Comparison of ENCODE assay signal across 9 mouse cellular contexts in genomic region chr11:94596311-94596852, GRCm38 (mm10). TPM values are rescaled to one million over a fixed set of nuclear protein-coding genes. Genes with fewer than 3 reads are reported as not detected.
DNase-seq lines count a peak whose midpoint lies in the region; TF ChIP-seq lines count a peak whose summit lies in the region.
"Had no signal": no experiment of that assay in that cellular context is flagged by ENCODE, and none has a peak within 500 bp of the region (broad histone marks: within the 10 kb centered on the region; RNA-seq: fewer than 3 reads in every experiment).

No protein-coding gene starts in this region.

- in situ Hi-C loops in CH12.LX (cut with MboI; ENCODE audit: low pct_ligation_motif_present, low pct_unique_long_range_greater_than_20kb, low sequenced_read_pairs), result no loop called here

- H3K4me1 ChIP-seq in CH12.LX (ENCODE audit: control insufficient read depth in 1 of 2, insufficient read depth in 2 of 2), result peaks cover 11 to 46% of the 10 kb centered on the region in 2 experiments
- peaks cover 19% of the 10 kb centered on the region for H3K4me1 ChIP-seq in limb, embryonic 10.5 days

- no peak overlapping the region for H3K4me2 ChIP-seq in CH12.LX (ENCODE audit: insufficient read depth, low read depth, poor library complexity, severe bottlenecking)

- dilution Hi-C loops in CH12.LX (cut with MboI; ENCODE audit: extremely low pct_ligation_motif_present, extremely low pct_unique_long_range_greater_than_20kb, low sequenced_read_pairs), result no loop called here

- no peak overlapping the region for H3K9ac ChIP-seq in CH12.LX (ENCODE audit: insufficient read depth, low read depth)

- H3K9me3 ChIP-seq in CH12.LX (replicated peaks; ENCODE audit: low read length), result no peaks in the 10 kb centered on the region
- H3K9me3 ChIP-seq in limb, embryonic 10.5 days (replicated peaks), result no peaks in the 10 kb centered on the region

- H3K36me3 ChIP-seq in CH12.LX (replicated peaks in 1 of 2; ENCODE audit: control insufficient read depth in 1 of 2, insufficient read depth in 1 of 2, low read length in 1 of 2), result peaks cover 0 to 46% of the 10 kb centered on the region in 2 experiments
- H3K36me3 ChIP-seq in limb, embryonic 10.5 days, result peaks cover 43% of the 10 kb centered on the region

- TF ChIP-seq RAD21 in CH12.LX (IDR thresholded peaks at IDR 0.05; ENCODE audit: low read depth, low read length), result no peak

- TF ChIP-seq POLR2A in CH12.LX (IDR thresholded peaks at IDR 0.05; ENCODE audit: low read depth, low read length), result no peak

- H3K79me2 ChIP-seq in CH12.LX (replicated peaks; ENCODE audit: control insufficient read depth, extremely low read depth, insufficient read depth, poor library complexity, severe bottlenecking), result no peaks in the 10 kb centered on the region

- no peaks in the 10 kb centered on the region for H3K27me3 ChIP-seq in CH12.LX (replicated peaks)
- H3K27me3 ChIP-seq in limb, embryonic 10.5 days (ENCODE audit: low read depth, poor library complexity, severe bottlenecking), result no peaks in the 10 kb centered on the region

- no peak for TF ChIP-seq EP300 in CH12.LX (IDR thresholded peaks at IDR 0.05; ENCODE audit: low read length)

- TF ChIP-seq CTCF in CH12.LX (conservative IDR thresholded peaks at IDR 0.05 in 1 of 2, IDR thresholded peaks at IDR 0.05 in 1 of 2; ENCODE audit: low read depth in 2 of 2, low read length in 2 of 2), result no peak

- no peak overlapping the region for H3K27ac ChIP-seq in CH12.LX (ENCODE audit: insufficient read depth, low read depth)
- H3K27ac ChIP-seq in limb, embryonic 10.5 days, result no peak overlapping the region

- H3K4me3 ChIP-seq in CH12.LX (replicated peaks in 1 of 3; ENCODE audit: low read depth in 2 of 3, low read length in 2 of 3, poor library complexity in 1 of 3), result no peak overlapping the region
- H3K4me3 ChIP-seq in limb, embryonic 10.5 days, result no peak overlapping the region
- H3K4me3 ChIP-seq: erythroblast, embryonic 14.5 days had no signal

- peak; percentile 27 for DNase-seq in adrenal gland, postnatal 10 days
- no peak for DNase-seq in adrenal gland, adult (ENCODE audit: inconsistent age in 2 of 2, low spot score in 1 of 2)
- peak; percentile 47 for DNase-seq in CH12.LX (ENCODE audit: extremely low read depth)
- DNase-seq in large intestine, adult 2 months (ENCODE audit: low read depth, low spot score), result peak; percentile 97
- DNase-seq in spleen, adult 18-20 months, result peak; percentile 42 to 64
- DNase-seq in limb, embryonic 10.5 days (ENCODE audit: low spot score), result no peak
- DNase-seq in frontal cortex, postnatal 10 days (ENCODE audit: low spot score in 2 of 2), result no peak
- DNase-seq in cerebellum, postnatal 36 days, result no peak

- WGBS in large intestine, adult 2 months, result 38% methylated on average over 7 of the region's 7 CpGs
- WGBS in limb, embryonic 10.5 days, result 72% methylated on average over 7 of the region's 7 CpGs

TF ChIP-seq in CH12.LX, 34 proteins besides CTCF, POLR2A, EP300 and RAD21:
- no peak for TF ChIP-seq ELF1 (IDR thresholded peaks at IDR 0.05; ENCODE audit: low read depth, low read length)
- TF ChIP-seq ZKSCAN1 (IDR thresholded peaks at IDR 0.05; ENCODE audit: borderline replicate concordance, low read depth, low read length), result no peak
- TF ChIP-seq MAX (IDR thresholded peaks at IDR 0.05; ENCODE audit: low read length), result no peak
- TF ChIP-seq ETS1 (conservative IDR thresholded peaks at IDR 0.05; ENCODE audit: low read depth, low read length), result no peak
- no peak for TF ChIP-seq BHLHE40 (IDR thresholded peaks at IDR 0.05; ENCODE audit: low read depth, low read length)
- TF ChIP-seq CHD2 (IDR thresholded peaks at IDR 0.05; ENCODE audit: low read length), result no peak
- no peak for TF ChIP-seq MYC (IDR thresholded peaks at IDR 0.05; ENCODE audit: low read depth, low read length)
- TF ChIP-seq SIN3A (IDR thresholded peaks at IDR 0.05; ENCODE audit: low read length), result no peak
- TF ChIP-seq NELFE (IDR thresholded peaks at IDR 0.05; ENCODE audit: low read depth, low read length), result no peak
- no peak for TF ChIP-seq ZNF384 (IDR thresholded peaks at IDR 0.05; ENCODE audit: low read depth, low read length)
- no peak for TF ChIP-seq PAX5 (IDR thresholded peaks at IDR 0.05; ENCODE audit: low read length)
- no peak for TF ChIP-seq ZC3H11A (IDR thresholded peaks at IDR 0.05; ENCODE audit: low read depth, low read length)
- no peak for TF ChIP-seq GABPA (IDR thresholded peaks at IDR 0.05; ENCODE audit: insufficient replicate concordance, low read depth, low read length)
- TF ChIP-seq E2F4 (IDR thresholded peaks at IDR 0.05; ENCODE audit: insufficient replicate concordance, low read depth, low read length), result no peak
- no peak for TF ChIP-seq TCF12 (IDR thresholded peaks at IDR 0.05; ENCODE audit: low read depth, low read length)
- no peak for TF ChIP-seq NRF1 (IDR thresholded peaks at IDR 0.05; ENCODE audit: low read depth, low read length)

RNA-seq across cellular contexts. Expression of gene Acsf2, which starts 5.3 kb away (rescaled TPM):
- total RNA-seq in adrenal gland, postnatal 10 days (2021), result 10 to 100 TPM; 55.9 to 57.7 TPM
- total RNA-seq in CH12.LX (2012; rRNA removed) (4.9 and 7.5 TPM in 2 replicates), CH12.LX (2014; rRNA removed) (4.1 and 4.5 TPM in 2 replicates)
- polyA plus RNA-seq in CH12.LX (2012; ENCODE audit: insufficient read length, low read depth), result 24.1 and 25.7 TPM in 2 replicates
- 19.8 and 31.8 TPM in 2 replicates for polyA plus RNA-seq in large intestine, adult 2 months (2012; rRNA removed)
- 4.1 and 5.6 TPM in 2 replicates for polyA plus RNA-seq in limb, embryonic 10.5 days (2016; fragmentation: Nextera tagmentation; extraction: Ambion mirVana)

RNA-seq across cellular contexts. Expression of gene Chad, which starts 31.5 kb away (rescaled TPM):
- total RNA-seq in adrenal gland, postnatal 10 days (2021), result 1 to 10 TPM in 1 of 2 experiments, under 1 TPM in 1; 0.39 to 2.9 TPM
- total RNA-seq in CH12.LX (2012; rRNA removed) (0.13 and 0.17 TPM in 2 replicates), CH12.LX (2014; rRNA removed) (not detected in 2 replicates)
- polyA plus RNA-seq in CH12.LX (2012; ENCODE audit: insufficient read length, low read depth), result 0.41 and 0.53 TPM in 2 replicates
- 0.63 and 1.1 TPM in 2 replicates for polyA plus RNA-seq in large intestine, adult 2 months (2012; rRNA removed)
- 0.11 and 0.30 TPM in 2 replicates for polyA plus RNA-seq in limb, embryonic 10.5 days (2016; fragmentation: Nextera tagmentation; extraction: Ambion mirVana)
- polyA plus RNA-seq: erythroblast, embryonic 14.5 days had no signal

RNA-seq across cellular contexts. Expression of gene Lrrc59, which starts 33.2 kb away (rescaled TPM):
- 100 to 1,000 TPM; 101 to 119 TPM for total RNA-seq in adrenal gland, postnatal 10 days (2021)
- total RNA-seq in CH12.LX (2012; rRNA removed) (324 and 412 TPM in 2 replicates), CH12.LX (2014; rRNA removed) (325 and 338 TPM in 2 replicates)
- polyA plus RNA-seq in CH12.LX (2012; ENCODE audit: insufficient read length, low read depth), result 452 and 493 TPM in 2 replicates
- polyA plus RNA-seq in large intestine, adult 2 months (2012; rRNA removed), result 165 and 204 TPM in 2 replicates
- polyA plus RNA-seq in limb, embryonic 10.5 days (2016; fragmentation: Nextera tagmentation; extraction: Ambion mirVana), result 274 and 301 TPM in 2 replicates

RNA-seq across cellular contexts. Expression of gene Rsad1, which starts 47.3 kb away (rescaled TPM):
- 10 to 100 TPM in 1 of 2 experiments, 1 to 10 TPM in 1; 8.3 to 10.1 TPM for total RNA-seq in adrenal gland, postnatal 10 days (2021)
- total RNA-seq in CH12.LX (2012; rRNA removed) (6.0 and 7.3 TPM in 2 replicates), CH12.LX (2014; rRNA removed) (7.2 and 9.3 TPM in 2 replicates)
- 8.6 and 9.2 TPM in 2 replicates for polyA plus RNA-seq in CH12.LX (2012; ENCODE audit: insufficient read length, low read depth)
- polyA plus RNA-seq in large intestine, adult 2 months (2012; rRNA removed), result 2.5 and 6.2 TPM in 2 replicates
- 3.0 and 4.5 TPM in 2 replicates for polyA plus RNA-seq in limb, embryonic 10.5 days (2016; fragmentation: Nextera tagmentation; extraction: Ambion mirVana)
- polyA plus RNA-seq: erythroblast, embryonic 14.5 days had no signal

RNA-seq across cellular contexts. Expression of gene Mrpl27, which starts 57.2 kb away (rescaled TPM):
- 10 to 100 TPM; 92.1 to 96.4 TPM for total RNA-seq in adrenal gland, postnatal 10 days (2021)
- total RNA-seq in CH12.LX (2012; rRNA removed) (104 and 114 TPM in 2 replicates), CH12.LX (2014; rRNA removed) (128 and 139 TPM in 2 replicates)
- 86.6 and 95.2 TPM in 2 replicates for polyA plus RNA-seq in CH12.LX (2012; ENCODE audit: insufficient read length, low read depth)
- polyA plus RNA-seq in large intestine, adult 2 months (2012; rRNA removed), result 60.7 and 77.6 TPM in 2 replicates
- polyA plus RNA-seq in limb, embryonic 10.5 days (2016; fragmentation: Nextera tagmentation; extraction: Ambion mirVana), result 141 and 147 TPM in 2 replicates

Comparison
In these comparisons a context has a peak if more than half of its experiments do, and no peak if none do; other contexts are left out.
1. DNase-seq: peak in adrenal gland, postnatal 10 days (single experiment), CH12.LX (single experiment), large intestine, adult 2 months (single experiment) and spleen, adult 18-20 months (2 of 2); none in adrenal gland, adult (0 of 2), limb, embryonic 10.5 days (single experiment), frontal cortex, postnatal 10 days (0 of 2) and cerebellum, postnatal 36 days (0 of 2).